Mouse (Mus musculus) hindbrain, embryonic 14.5 days (tissue): Measurements from ENCODE around the gene Rhbdd2. TPM values are rescaled to one million over a fixed set of nuclear protein-coding genes. Genes with fewer than 3 reads are reported as not detected.

Experiments
- ATAC-seq: fragments of 200-750 bp; cut with Nextera tagmentation; 2 replicates; pipeline ENCODE4 v1.8.0; 2017; ENCODE audit warnings: moderate number of reproducible peaks, mild to moderate bottlenecking, moderate TSS enrichment, moderate library complexity; ENCODE audit not compliant: low FRiP score
- DNase-seq: peaks from one replicate; pipeline ENCODE4 v3.0.0-alpha.2; 2015; ENCODE audit warnings: low spot score
- H3K27ac ChIP-seq: fragments of 300-500 bp; sonication (generic); 2 replicates; pipeline ENCODE4 v1.5.1; 2014; ENCODE audit warnings: mild to moderate bottlenecking, moderate library complexity
- H3K27me3 ChIP-seq: fragments of 300-500 bp; sonication (generic); 2 replicates; pipeline ENCODE4 v1.6.1; 2014; ENCODE audit warnings: mild to moderate bottlenecking, low read length, mixed read lengths; ENCODE audit not compliant: control insufficient read depth, insufficient read depth
- H3K36me3 ChIP-seq: fragments of 300-500 bp; sonication (generic); replicated peaks from 2 replicates; pipeline ENCODE4 v1.6.1; 2014; ENCODE audit not compliant: control insufficient read depth, insufficient read depth
- H3K4me1 ChIP-seq: fragments of 300-500 bp; sonication (generic); replicated peaks from 2 replicates; pipeline ENCODE4 v1.6.1; 2014; ENCODE audit warnings: antibody characterized with exemption, low read length, mixed read lengths; ENCODE audit not compliant: control insufficient read depth, insufficient read depth
- H3K4me2 ChIP-seq: fragments of 300-500 bp; sonication (generic); replicated peaks from 2 replicates; pipeline ENCODE4 v1.6.1; 2014; ENCODE audit warnings: mild to moderate bottlenecking, moderate library complexity
- H3K4me3 ChIP-seq: fragments of 300-500 bp; sonication (generic); replicated peaks from 2 replicates; pipeline ENCODE4 v1.5.1; 2014; ENCODE audit warnings: mild to moderate bottlenecking, low read length
- H3K9ac ChIP-seq: fragments of 300-500 bp; sonication (generic); 2 replicates; pipeline ENCODE4 v1.6.1; 2014
- H3K9me3 ChIP-seq: fragments of 300-500 bp; sonication (generic); 2 replicates; pipeline ENCODE4 v1.6.1; 2016; ENCODE audit warnings: low read length; ENCODE audit not compliant: control insufficient read depth
- WGBS: fragments of 180-500 bp; shearing (Covaris S2); extraction: QIAGEN DNeasy Blood & Tissue Kit; methylation state at CpG from one replicate; pipeline ENCODE4 v1.1.7; 2014; 5-methylcytosine and 5-hydroxymethylcytosine counted together
- polyA plus RNA-seq: library from polyadenylated mRNA; unstranded; fragments of >200 nt; fragmentation: Nextera tagmentation; extraction: Ambion mirVana; gene quantifications from 2 replicates; pipeline ENCODE4 v1.2.1, GENCODE M21; 2014

Rhbdd2 gene
- polyA plus RNA-seq, 1 experiment from 2014 or later = 103 TPM

GRCm38 (mm10) chr5:135642686-135643551, 10.5 kb downstream of the Rhbdd2 start:
- Histone ChIP-seq H3K9ac (no peak overlapping the region), H3K4me2 (no peak overlapping the region), H3K36me3 (peaks cover 32% of the 10 kb centered on the region), H3K4me3 (no peak overlapping the region), H3K27me3 (no peaks in the 10 kb centered on the region), H3K27ac (no peak overlapping the region), H3K4me1 (no peaks in the 10 kb centered on the region), H3K9me3 (no peaks in the 10 kb centered on the region)
- DNase-seq = no peak
- WGBS = 79% methylated on average over 10 of the region's 10 CpGs
- no peak for ATAC-seq

- no peak overlapping the region for H3K27ac ChIP-seq
- DNase-seq = no peak
- H3K4me2 ChIP-seq = no peak overlapping the region
- no peak for ATAC-seq
- no peak overlapping the region for H3K4me3 ChIP-seq
- H3K27me3 ChIP-seq = no peaks in the 10 kb centered on the region
- 81% methylated on average over 1 of the region's 1 CpGs for WGBS
- H3K4me1 ChIP-seq = no peaks in the 10 kb centered on the region
- H3K9me3 ChIP-seq = no peaks in the 10 kb centered on the region
- peaks cover 28% of the 10 kb centered on the region for H3K36me3 ChIP-seq
- no peak overlapping the region for H3K9ac ChIP-seq
These were observed 11.1 kb downstream of the Rhbdd2 start for GRCm38 (mm10) chr5:135643552-135643842.

- 99% methylated on average over 8 of the region's 8 CpGs for WGBS
- H3K4me3 ChIP-seq = no peak overlapping the region
- H3K4me1 ChIP-seq = no peaks in the 10 kb centered on the region
- H3K27ac ChIP-seq = no peak overlapping the region
- no peak overlapping the region for H3K4me2 ChIP-seq
- no peak overlapping the region for H3K9ac ChIP-seq
- no peaks in the 10 kb centered on the region for H3K9me3 ChIP-seq
- ATAC-seq = no peak
- H3K27me3 ChIP-seq = no peaks in the 10 kb centered on the region
- DNase-seq = no peak
- peaks cover 24% of the 10 kb centered on the region for H3K36me3 ChIP-seq
These were observed 11.5 kb downstream of the Rhbdd2 start for GRCm38 (mm10) chr5:135643869-135644268.

GRCm38 (mm10) chr5:135645330-135645729, 12.9 kb downstream of the Rhbdd2 start:
- Histone ChIP-seq H3K4me2 (no peak overlapping the region), H3K9ac (no peak overlapping the region), H3K36me3 (peaks cover 11% of the 10 kb centered on the region), H3K27ac (no peak overlapping the region), H3K27me3 (no peaks in the 10 kb centered on the region), H3K4me1 (no peaks in the 10 kb centered on the region), H3K9me3 (no peaks in the 10 kb centered on the region), H3K4me3 (no peak overlapping the region)
- 83% methylated on average over 5 of the region's 5 CpGs for WGBS
- DNase-seq (no peak), ATAC-seq (no peak)

- Histone ChIP-seq H3K9me3 (no peaks in the 10 kb centered on the region), H3K27me3 (no peaks in the 10 kb centered on the region), H3K4me1 (no peaks in the 10 kb centered on the region), H3K4me2 (no peak overlapping the region), H3K9ac (no peak overlapping the region), H3K36me3 (peaks cover 8% of the 10 kb centered on the region), H3K27ac (no peak overlapping the region), H3K4me3 (no peak overlapping the region)
- no peak for ATAC-seq
- WGBS = 89% methylated on average over 6 of the region's 6 CpGs
- no peak for DNase-seq
These were observed 13.6 kb downstream of the Rhbdd2 start for GRCm38 (mm10) chr5:135646038-135646437.

- Histone ChIP-seq H3K4me3 (no peak overlapping the region), H3K4me2 (no peak overlapping the region), H3K27ac (no peak overlapping the region), H3K9me3 (no peaks in the 10 kb centered on the region), H3K4me1 (no peaks in the 10 kb centered on the region), H3K27me3 (no peaks in the 10 kb centered on the region), H3K36me3 (no peaks in the 10 kb centered on the region; the same call in 1 of the 2 replicates), H3K9ac (no peak overlapping the region)
- no peak for ATAC-seq
- no peak for DNase-seq
- WGBS = 80% methylated on average over 9 of the region's 9 CpGs
These were observed 16.3 kb downstream of the Rhbdd2 start for GRCm38 (mm10) chr5:135648461-135649308.

GRCm38 (mm10) chr5:135649309-135649633, 16.9 kb downstream of the Rhbdd2 start:
- no peak overlapping the region for H3K27ac ChIP-seq
- H3K27me3 ChIP-seq = no peaks in the 10 kb centered on the region
- ATAC-seq (no peak), DNase-seq (no peak)
- no peak overlapping the region for H3K9ac ChIP-seq
- no peaks in the 10 kb centered on the region for H3K36me3 ChIP-seq
- no peaks in the 10 kb centered on the region for H3K4me1 ChIP-seq
- no peaks in the 10 kb centered on the region for H3K9me3 ChIP-seq
- H3K4me3 ChIP-seq = no peak overlapping the region
- 95% methylated on average over 1 of the region's 1 CpGs for WGBS
- no peak overlapping the region for H3K4me2 ChIP-seq

- H3K27ac ChIP-seq = no peak overlapping the region
- no peaks in the 10 kb centered on the region for H3K27me3 ChIP-seq
- no peak overlapping the region for H3K4me3 ChIP-seq
- H3K9ac ChIP-seq = no peak overlapping the region
- 0 out of 2 replicates have a peak, but pooled peaks cover 3% of the 10 kb centered on the region for H3K9me3 ChIP-seq
- H3K4me1 ChIP-seq = no peaks in the 10 kb centered on the region
- DNase-seq (no peak), ATAC-seq (no peak)
- 77% methylated on average over 3 of the region's 3 CpGs for WGBS
- H3K4me2 ChIP-seq = no peak overlapping the region
- no peaks in the 10 kb centered on the region for H3K36me3 ChIP-seq
These were observed 19.1 kb downstream of the Rhbdd2 start for GRCm38 (mm10) chr5:135651536-135651935.

GRCm38 (mm10) chr5:135653209-135653608, 20.8 kb downstream of the Rhbdd2 start:
- H3K4me3 ChIP-seq = no peak overlapping the region
- H3K27ac ChIP-seq = no peak overlapping the region
- no peaks in the 10 kb centered on the region for H3K36me3 ChIP-seq
- H3K9me3 ChIP-seq = 0 out of 2 replicates have a peak, but pooled peaks cover 3% of the 10 kb centered on the region
- no peaks in the 10 kb centered on the region for H3K27me3 ChIP-seq
- no peaks in the 10 kb centered on the region for H3K4me1 ChIP-seq
- no peak overlapping the region for H3K9ac ChIP-seq
- no peak overlapping the region for H3K4me2 ChIP-seq
- WGBS = 69% methylated on average over 2 of the region's 2 CpGs
- no peak for ATAC-seq
- no peak for DNase-seq
